Mouse (Mus musculus) testis, adult 2 months (tissue): ENCODE measurements around the gene Hnrnpf. TPM values are rescaled to one million over a fixed set of nuclear protein-coding genes. Genes with fewer than 3 reads are reported as not detected.
A peak's percentile ranks its signal among the peaks of the same experiment; 100 is the strongest.

ENCODE experiments used
- H3K27ac ChIP-seq: fragments of 200-500 bp; 2 replicates; pipeline ENCODE4 v1.5.1; 2012; ENCODE audit warnings: low read depth, low read length; ENCODE audit not compliant: control insufficient read depth, insufficient read depth
- H3K27me3 ChIP-seq: fragments of 200-500 bp; 2 replicates; pipeline ENCODE4 v1.6.1; 2012; ENCODE audit warnings: mild to moderate bottlenecking, low read length, moderate library complexity; ENCODE audit not compliant: control insufficient read depth, insufficient read depth
- H3K36me3 ChIP-seq: fragments of 200-500 bp; 2 replicates; pipeline ENCODE4 v1.6.1; 2012; ENCODE audit warnings: mild to moderate bottlenecking, low read length; ENCODE audit not compliant: control insufficient read depth, insufficient read depth
- H3K4me1 ChIP-seq: fragments of 200-500 bp; 2 replicates; pipeline ENCODE4 v1.6.1; 2012; ENCODE audit warnings: low read length; ENCODE audit not compliant: control insufficient read depth, insufficient read depth
- H3K4me3 ChIP-seq: fragments of 200-500 bp; 2 replicates; pipeline ENCODE4 v1.5.1; 2012; ENCODE audit warnings: low read depth, mild to moderate bottlenecking, low read length, moderate library complexity, mixed read lengths; ENCODE audit not compliant: control insufficient read depth
- CTCF ChIP-seq: fragments of 200-500 bp; IDR thresholded peaks from 2 replicates; pipeline ENCODE4 v1.5.1; 2012; ENCODE audit warnings: low read depth, mild to moderate bottlenecking, inconsistent platforms, low read length, moderate library complexity; ENCODE audit not compliant: control insufficient read depth, insufficient read depth, insufficient replicate concordance
- POLR2A ChIP-seq: fragments of 200-500 bp; IDR thresholded peaks from 2 replicates; pipeline ENCODE4 v1.6.1; 2012; ENCODE audit warnings: low read depth, mild to moderate bottlenecking, inconsistent platforms, low read length, moderate library complexity; ENCODE audit not compliant: control insufficient read depth
- polyA plus RNA-seq: library from polyadenylated mRNA; depleted of rRNA; stranded (reverse); fragments of >200 nt; gene quantifications from 2 replicates; pipeline ENCODE4 v1.2.3, GENCODE M21; 2012; rRNA removed

Gene Hnrnpf
- polyA plus RNA-seq, 1 experiment: 325 TPM

GRCm38 (mm10) chr6:117938951-117939350 is 38.8 kb downstream of the Hnrnpf start:
- no peaks in the 10 kb centered on the region for H3K27me3 ChIP-seq
- H3K27ac ChIP-seq: no peak overlapping the region
- TF ChIP-seq POLR2A (no peak), CTCF (no peak)
- H3K4me1 ChIP-seq: no peaks in the 10 kb centered on the region
- no peaks in the 10 kb centered on the region for H3K36me3 ChIP-seq
- no peak overlapping the region for H3K4me3 ChIP-seq

- H3K4me1 ChIP-seq: no peaks in the 10 kb centered on the region
Measured at GRCm38 (mm10) chr6:117942769-117943168, 42.6 kb downstream of the Hnrnpf start.

GRCm38 (mm10) chr6:117943899-117944298 is 43.8 kb downstream of the Hnrnpf start:
- no peaks in the 10 kb centered on the region for H3K4me1 ChIP-seq
- H3K27me3 ChIP-seq: no peaks in the 10 kb centered on the region
- no peaks in the 10 kb centered on the region for H3K36me3 ChIP-seq
- H3K4me3 ChIP-seq: no peak overlapping the region
- TF ChIP-seq CTCF (no peak), POLR2A (no peak)
- H3K27ac ChIP-seq: no peak overlapping the region

More at GRCm38 (mm10) chr6:117942769-117943168, 42.6 kb downstream of the Hnrnpf start:
- Histone ChIP-seq H3K4me3 (no peak overlapping the region), H3K36me3 (no peaks in the 10 kb centered on the region), H3K27me3 (no peaks in the 10 kb centered on the region), H3K27ac (no peak overlapping the region)
- no peak for TF ChIP-seq POLR2A

- Histone ChIP-seq H3K27ac (no peak overlapping the region), H3K36me3 (no peaks in the 10 kb centered on the region), H3K4me3 (no peak overlapping the region), H3K4me1 (no peaks in the 10 kb centered on the region), H3K27me3 (no peaks in the 10 kb centered on the region)
- TF ChIP-seq CTCF: peak; percentile 61; the same call in 1 of the 2 replicates
- TF ChIP-seq POLR2A: no peak
Measured at GRCm38 (mm10) chr6:117952330-117952729, 52.2 kb downstream of the Hnrnpf start.

GRCm38 (mm10) chr6:117956161-117956560 is 56.0 kb downstream of the Hnrnpf start:
- no peak for TF ChIP-seq POLR2A
- no peak for TF ChIP-seq CTCF
- no peak overlapping the region for H3K4me3 ChIP-seq
- H3K36me3 ChIP-seq: no peaks in the 10 kb centered on the region
- H3K4me1 ChIP-seq: no peaks in the 10 kb centered on the region
- H3K27ac ChIP-seq: no peak overlapping the region
- no peaks in the 10 kb centered on the region for H3K27me3 ChIP-seq

GRCm38 (mm10) chr6:117956851-117957501 is 56.9 kb downstream of the Hnrnpf start:
- Histone ChIP-seq H3K36me3 (no peaks in the 10 kb centered on the region), H3K27me3 (no peaks in the 10 kb centered on the region), H3K4me3 (no peak overlapping the region), H3K27ac (no peak overlapping the region), H3K4me1 (no peaks in the 10 kb centered on the region)
- TF ChIP-seq CTCF (no peak), POLR2A (no peak)

- no peaks in the 10 kb centered on the region for H3K27me3 ChIP-seq
- H3K4me1 ChIP-seq: no peaks in the 10 kb centered on the region
- H3K4me3 ChIP-seq: no peak overlapping the region
- H3K36me3 ChIP-seq: no peaks in the 10 kb centered on the region
- H3K27ac ChIP-seq: no peak overlapping the region
- no peak for TF ChIP-seq POLR2A
- no peak for TF ChIP-seq CTCF
Measured at GRCm38 (mm10) chr6:117963201-117963600, 63.1 kb downstream of the Hnrnpf start.

- no peak overlapping the region for H3K4me3 ChIP-seq
- no peaks in the 10 kb centered on the region for H3K4me1 ChIP-seq
- TF ChIP-seq CTCF (no peak), POLR2A (no peak)
- H3K27me3 ChIP-seq: no peaks in the 10 kb centered on the region
- H3K27ac ChIP-seq: no peak overlapping the region
- no peaks in the 10 kb centered on the region for H3K36me3 ChIP-seq
Measured at GRCm38 (mm10) chr6:117966729-117967128, 66.6 kb downstream of the Hnrnpf start.

Other genes starting within 250 kb of the Hnrnpf start
- gene Zfp637, start 59.1 kb upstream of the Hnrnpf start, polyA plus RNA-seq: 6.0 and 8.6 TPM in 2 replicates
- 4.6 TPM in 2 replicates for gene Zfp239, start 38.2 kb upstream of the Hnrnpf start, polyA plus RNA-seq
- 3.6 TPM in 1 of 2 replicates, not detected in the other for gene Fxyd4, start 37.4 kb downstream of the Hnrnpf start, polyA plus RNA-seq
- gene Rasgef1a, start 111.1 kb downstream of the Hnrnpf start, polyA plus RNA-seq: 0.02 and 0.05 TPM in 2 replicates
- 0.91 and 1.1 TPM in 2 replicates for gene Csgalnact2, start 238.8 kb downstream of the Hnrnpf start, polyA plus RNA-seq